Mouse (Mus musculus) forelimb bud, embryonic 11.5 days (tissue): Measurements from ENCODE around the gene Rd3.

ENCODE experiments used
- DNase-seq: peaks from one replicate; pipeline ENCODE4 v3.0.0-alpha.2; 2012; ENCODE audit warnings: low read depth, low spot score

Rd3 gene

DNA sequence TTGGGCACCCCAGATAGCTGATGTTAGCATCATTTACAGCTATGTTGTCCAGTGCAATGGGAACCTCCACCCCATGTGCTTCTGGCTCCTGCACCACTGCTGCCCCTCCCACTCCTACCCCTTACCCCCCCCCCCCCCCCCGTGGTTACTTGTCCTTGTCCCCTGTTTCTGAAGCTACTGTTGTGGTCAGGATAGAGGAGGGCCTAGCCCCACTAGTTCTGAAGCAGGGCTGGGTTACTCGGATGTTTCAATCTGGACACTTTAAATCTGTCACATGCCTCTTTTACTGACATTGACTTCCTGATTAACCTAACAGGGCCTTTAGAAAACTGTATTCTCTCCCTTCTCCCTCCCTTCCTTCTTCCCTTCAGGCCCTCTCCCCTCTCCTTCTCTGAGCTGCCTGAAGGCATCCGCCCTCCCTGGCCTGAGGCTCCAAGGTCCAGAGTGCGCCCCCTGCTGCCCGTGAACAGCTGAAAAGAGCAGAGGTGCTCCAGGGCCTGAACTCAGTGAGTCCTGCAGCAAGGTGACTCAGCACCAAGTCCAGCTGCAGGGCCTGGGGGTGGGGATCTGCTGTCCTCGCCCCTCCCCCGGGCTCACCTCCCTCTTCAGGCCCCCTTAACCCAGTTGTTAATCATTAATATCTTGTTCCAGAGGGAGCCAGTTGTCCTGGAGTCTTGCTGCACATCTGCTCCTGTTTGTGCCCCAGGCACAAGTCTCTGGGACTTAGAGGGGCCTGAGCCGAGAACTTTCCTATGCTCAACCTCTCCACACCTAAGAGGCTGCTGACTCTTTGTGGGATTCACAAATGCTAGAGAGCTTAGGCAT is 13.0 kb upstream of the Rd3 start:
- peak; percentile 70 for DNase-seq

DNA sequence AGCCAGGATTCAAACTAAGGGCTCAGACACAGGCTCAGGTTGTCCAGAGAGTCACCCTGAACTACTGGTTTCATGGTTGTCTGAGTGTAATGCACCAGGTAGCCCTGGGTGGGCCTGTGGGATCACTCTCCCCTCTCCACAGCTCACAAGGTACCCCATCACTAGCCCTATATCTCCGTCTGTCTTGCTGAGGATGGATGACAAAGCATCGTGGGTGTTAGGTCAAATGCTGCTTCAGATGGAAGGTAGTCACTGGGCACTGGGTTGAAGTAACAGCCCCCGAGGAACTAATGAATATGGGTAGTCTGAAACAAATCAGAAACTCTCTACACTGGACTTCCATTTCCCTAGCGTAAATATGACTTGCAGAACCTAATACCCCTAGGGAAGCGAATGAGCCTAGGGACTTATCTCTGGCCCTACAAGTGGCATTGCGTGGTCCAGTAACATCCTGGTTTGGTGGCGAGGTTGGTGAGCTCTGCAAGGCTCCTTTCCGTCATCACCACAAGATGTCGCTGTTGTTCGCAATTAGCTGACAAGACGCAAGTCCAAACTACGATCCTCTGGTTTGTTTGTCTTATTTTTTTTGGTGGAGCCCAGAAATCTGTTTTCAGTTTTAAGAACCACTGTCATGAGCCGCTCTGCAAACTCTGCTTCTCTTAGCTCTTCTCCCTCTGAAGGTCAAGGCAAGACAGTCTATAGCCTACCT is 12.2 kb upstream of the Rd3 start:
- peak; percentile 88 for DNase-seq

GRCm38 (mm10) chr1:191969939-191970338 is 7.2 kb upstream of the Rd3 start:
- no peak for DNase-seq

- DNase-seq, result no peak
Observed at GRCm38 (mm10) chr1:191974509-191975405, 2.4 kb upstream of the Rd3 start.

DNA sequence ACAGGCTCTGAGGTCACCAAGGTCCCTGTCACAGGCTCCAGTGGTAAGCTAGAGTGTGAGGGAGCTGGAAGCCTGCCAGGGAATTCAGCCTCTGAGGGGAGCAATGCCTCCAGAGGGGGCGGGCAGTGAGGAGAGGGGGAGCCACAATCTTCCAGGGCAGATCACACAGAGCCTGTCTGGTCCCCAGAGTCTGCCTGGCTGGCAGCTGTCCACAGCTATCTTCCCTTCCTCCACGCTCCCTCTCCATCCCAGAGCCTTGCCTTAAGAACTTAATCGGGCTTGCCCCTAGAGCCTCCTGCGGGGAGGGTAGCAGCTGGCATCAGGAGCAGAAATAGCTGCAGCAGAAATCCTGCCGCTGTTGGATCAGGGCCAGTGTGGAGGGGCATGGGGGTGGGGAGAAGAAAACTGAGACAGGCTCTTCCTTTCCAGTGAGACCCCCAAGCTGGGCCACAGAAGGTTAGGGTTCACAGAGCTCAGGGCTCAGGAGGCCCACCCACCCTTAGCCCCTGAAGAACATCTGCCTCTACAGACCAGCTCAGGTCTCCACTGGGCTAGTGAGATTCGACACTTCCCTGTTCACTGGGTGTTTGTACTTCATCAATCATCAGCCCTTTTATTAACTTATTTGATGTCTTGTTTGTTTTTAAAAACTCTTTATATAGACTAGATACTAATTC is 4.4 kb downstream of the Rd3 start:
- no peak for DNase-seq

DNA sequence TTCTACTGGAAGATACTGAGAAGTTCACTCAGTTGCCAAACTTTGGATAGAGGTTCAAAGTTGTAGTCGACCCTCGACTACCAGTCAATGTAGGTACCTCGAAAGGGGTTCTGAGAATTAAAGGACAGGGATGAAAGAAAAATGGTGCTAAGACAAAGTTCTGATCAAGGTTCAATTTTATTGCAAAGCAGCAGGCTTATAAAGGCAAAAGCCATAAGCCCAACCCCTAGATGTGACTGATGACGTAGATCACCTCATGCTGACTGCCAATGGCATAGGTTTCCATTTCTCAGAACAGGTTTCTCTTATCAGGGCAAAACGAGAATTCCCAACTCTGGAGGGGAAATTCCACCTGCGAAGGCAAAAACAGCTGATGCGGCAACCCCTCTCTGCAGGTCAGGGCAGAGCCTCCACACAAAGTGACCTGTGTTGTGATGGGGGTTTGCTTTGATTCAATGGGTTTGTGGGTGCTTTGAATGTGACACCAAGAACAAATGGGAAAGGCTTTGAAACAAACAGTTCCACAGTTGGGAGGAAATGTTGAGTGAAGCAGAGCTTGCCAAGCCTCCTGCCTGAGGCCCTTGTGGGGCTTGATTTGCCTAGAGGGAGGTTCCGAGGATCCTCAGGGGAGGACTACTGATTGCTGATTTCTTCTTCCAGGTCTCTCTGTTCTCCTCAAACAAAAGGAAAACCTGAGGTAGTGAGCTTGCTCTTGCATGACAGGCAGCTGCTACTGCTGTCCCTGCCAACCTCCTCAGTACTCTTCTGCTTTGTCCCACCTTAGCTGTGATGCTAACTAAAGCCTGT is 9.7 kb downstream of the Rd3 start:
- no peak for DNase-seq

DNA sequence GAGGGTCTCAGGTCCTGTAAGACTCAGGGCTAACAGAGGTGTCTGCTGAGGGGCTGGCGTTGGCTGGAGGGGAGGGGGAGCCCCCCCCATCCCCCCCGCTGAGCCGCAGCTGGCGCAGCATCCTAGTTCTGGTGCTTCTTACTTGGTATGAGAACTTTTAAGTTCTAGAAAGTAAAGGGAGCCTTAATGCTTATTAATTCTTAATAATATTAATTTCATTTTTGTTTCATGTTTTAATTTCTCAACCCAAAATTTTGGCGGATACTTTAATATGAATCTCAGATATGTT is 10.3 kb downstream of the Rd3 start:
- no peak for DNase-seq

DNA sequence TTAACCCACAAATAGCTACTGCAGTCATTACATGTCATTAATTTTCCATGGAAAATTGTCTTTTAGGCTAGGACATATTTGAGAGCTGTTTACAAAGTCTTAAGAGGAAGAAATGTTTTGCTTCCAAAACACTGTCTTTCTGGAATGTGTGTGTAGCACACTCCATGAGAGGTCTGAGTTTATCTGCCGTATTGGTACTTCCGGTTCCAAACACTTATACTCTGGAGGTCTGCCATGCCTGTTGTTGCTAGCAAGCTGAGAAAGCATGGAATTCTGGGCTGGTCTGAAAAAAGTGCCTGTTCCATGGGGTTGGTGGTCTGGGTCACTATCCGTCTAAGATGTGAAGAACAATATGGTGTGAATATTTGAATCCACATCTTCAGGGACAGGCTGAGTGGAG is 11.5 kb downstream of the Rd3 start:
- DNase-seq, result no peak

GRCm38 (mm10) chr1:191989060-191989459 is 11.9 kb downstream of the Rd3 start:
- DNase-seq, result no peak

DNA sequence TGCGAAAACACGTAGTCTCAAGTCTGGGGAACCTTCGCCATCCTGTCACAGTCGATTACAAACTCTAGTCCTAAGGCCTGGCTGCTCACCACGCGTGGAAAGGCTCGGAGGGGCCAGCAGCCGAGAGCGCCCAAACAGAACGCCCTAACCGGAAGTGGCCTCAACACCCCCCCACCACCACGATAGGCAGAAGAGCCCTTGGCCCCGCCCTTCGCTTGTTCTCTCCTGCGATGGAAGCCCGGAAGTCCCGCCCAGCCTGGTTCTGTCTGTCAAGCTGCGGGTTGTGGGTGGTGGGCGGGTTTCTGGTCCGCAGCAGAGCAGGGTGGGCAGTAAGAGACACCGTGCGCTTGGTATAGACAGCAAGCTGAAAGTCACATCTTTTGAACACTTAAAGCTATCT is 12.8 kb downstream of the Rd3 start:
- DNase-seq, result peak; percentile 92

DNA sequence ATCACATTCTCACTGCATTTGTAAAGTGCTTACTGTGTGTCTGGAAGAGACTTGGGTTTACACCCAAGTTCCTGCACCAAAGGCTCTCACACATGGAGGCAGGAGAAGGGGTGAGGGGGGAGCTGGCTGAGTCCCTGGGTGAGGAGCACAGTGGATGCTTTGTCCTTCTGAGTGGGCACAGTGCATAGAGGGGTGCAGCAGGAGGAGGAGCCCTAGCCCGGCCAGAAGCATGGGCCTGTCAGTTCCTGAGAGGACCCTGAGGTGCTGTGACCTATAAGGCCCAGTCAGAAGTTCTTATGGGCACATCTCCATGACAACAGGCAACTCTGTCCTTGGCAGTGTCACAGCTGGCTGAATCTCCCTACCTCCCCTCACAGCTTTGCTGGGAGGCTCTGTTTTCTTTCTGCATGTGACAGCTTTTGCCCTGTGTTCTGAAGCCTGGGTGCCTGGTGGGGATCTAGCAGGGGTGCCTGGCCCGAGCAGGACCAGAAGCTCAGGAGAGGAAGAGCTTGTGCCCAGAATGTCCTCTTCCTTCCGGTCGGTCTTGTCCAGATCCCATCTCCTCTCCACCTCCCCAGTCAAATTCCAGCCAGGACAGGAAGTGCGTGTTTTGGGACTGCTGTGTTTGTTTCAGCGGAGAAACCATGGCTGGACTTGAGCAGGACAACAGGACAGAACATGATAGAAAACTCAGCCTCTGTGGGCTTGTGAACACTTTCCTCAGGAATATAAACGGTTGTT is 15.0 kb downstream of the Rd3 start:
- no peak for DNase-seq

DNA sequence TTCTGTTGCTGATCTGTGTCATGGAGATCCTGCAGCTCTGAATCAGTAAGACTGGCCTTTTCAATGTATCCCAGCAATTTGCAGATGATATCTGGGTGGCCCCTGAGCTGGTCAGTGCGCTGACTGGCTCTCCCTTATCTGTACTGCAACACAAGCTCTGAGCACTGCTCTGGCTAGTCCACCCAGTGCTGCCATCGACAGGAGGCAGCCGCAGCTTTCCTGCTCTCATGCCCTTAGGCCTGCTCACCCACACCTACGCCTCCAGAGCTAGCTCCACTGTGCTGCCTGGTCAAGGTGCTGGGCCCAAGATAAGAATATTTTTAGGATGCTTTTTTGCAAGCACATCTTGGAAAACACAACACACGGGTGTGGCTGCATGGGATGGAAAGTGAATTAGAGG is 17.3 kb downstream of the Rd3 start:
- no peak for DNase-seq

DNA sequence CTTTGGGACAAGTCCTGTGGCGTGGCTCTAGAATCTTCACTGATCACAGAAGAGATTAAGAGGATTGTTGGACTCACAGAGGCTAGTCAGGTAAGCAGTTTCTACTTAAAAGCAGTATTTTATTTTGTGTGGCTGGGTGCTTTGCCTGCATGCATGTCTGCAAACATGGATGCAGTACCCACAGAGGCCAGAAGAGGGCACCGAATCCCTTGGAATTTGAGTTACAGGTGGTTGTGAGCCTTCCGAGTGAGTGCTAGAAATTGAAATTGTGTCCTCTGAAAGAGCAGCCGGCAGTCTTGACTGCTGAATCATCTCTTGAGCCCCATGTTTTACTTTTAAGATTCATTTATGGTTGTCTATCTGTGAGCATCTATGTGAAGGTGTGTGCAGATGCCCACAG is 18.3 kb downstream of the Rd3 start:
- peak; percentile 51 for DNase-seq

- DNase-seq, result no peak
Observed at GRCm38 (mm10) chr1:191995916-191996315, 18.7 kb downstream of the Rd3 start.

DNA sequence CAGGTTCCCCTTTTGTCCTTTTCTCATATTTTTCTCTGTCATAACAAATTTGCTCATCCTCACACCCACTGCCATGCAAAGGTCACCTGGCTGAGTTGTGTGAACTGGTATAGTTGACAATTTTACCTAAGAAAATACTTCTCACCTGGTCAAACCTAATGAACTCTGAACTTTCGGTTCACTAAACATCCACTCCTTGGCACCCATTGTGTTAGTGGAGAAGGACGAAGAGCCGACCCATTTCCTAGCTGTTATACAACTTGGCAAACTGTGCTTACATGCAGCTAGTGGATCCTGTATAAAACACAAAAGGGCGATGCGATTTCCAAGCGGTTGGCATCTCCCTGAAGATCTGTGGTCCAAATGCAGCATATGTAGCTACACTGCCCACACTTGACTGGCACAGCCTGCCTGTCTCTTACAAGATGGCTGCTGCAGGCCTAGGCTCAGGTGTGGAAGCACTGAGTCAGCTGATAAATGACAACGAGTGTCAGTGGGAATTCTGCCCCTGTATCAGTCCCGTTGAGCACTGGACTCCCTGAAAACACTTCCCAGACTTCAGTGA is 19.5 kb downstream of the Rd3 start:
- DNase-seq, result no peak

DNA sequence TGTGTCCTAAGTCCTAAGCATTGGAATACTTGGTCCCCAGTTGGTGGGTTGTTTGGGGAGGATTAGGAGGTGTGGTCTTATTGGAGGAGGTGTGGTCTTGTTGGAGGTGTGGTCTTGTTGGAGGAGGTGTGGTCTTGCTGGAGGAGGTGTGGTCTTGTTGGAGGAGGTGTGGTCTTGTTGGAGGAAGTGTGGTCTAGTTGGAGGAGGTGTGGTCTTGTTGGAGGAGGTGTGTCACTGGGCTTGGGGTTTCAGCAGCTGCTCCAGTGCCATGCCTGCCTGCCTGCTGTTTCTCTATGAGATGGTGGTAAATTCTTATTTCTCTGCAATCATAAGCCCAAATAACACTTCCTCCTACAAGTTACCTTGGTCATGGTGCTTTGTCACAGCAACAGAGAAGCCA is 21.9 kb downstream of the Rd3 start:
- DNase-seq, result no peak
